Mouse (Mus musculus) monocyte, adult 5-6 weeks (primary cell): ENCODE measurements around the gene Itpr2. TPM values are rescaled to one million over a fixed set of nuclear protein-coding genes. Genes with fewer than 3 reads are reported as not detected.

Source experiments
- ATAC-seq: fragments of 153-309, 156-312 bp; replicated peaks from 2 replicates; pipeline ENCODE4 v1.8.0; 2017; ENCODE audit warnings: mild to moderate bottlenecking; ENCODE audit not compliant: low TSS enrichment, insufficient number of reproducible peaks, severe bottlenecking, poor library complexity, low FRiP score
- total RNA-seq: library from RNA; stranded (forward); fragments of 200-1000, 200-491, 200-594 nt; gene quantifications from 3 replicates; pipeline ENCODE4 v1.2.3, GENCODE M21; 2017

Gene Itpr2
- total RNA-seq, 1 experiment from 2014 or later: 45.7 TPM

DNA sequence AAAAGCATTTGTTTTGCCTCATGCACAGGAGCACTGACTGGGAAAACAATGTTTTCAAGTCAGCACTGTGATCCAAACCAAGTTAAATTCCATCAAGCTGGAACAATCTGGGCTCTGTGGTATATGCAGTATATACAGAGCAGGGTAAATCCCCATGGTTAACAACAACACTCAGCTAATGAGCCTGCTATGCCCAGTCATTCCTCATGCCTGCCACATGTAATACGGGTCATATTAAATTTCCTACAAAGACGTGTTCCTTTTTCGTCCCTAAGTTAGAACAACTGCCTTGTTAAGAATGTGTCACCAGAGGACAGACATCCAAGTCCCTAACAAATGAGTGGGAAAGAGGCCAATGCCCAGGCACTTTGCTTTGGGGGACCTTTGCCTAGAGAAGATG is 199.9 kb downstream of the Itpr2 start:
- ATAC-seq: no peak

DNA sequence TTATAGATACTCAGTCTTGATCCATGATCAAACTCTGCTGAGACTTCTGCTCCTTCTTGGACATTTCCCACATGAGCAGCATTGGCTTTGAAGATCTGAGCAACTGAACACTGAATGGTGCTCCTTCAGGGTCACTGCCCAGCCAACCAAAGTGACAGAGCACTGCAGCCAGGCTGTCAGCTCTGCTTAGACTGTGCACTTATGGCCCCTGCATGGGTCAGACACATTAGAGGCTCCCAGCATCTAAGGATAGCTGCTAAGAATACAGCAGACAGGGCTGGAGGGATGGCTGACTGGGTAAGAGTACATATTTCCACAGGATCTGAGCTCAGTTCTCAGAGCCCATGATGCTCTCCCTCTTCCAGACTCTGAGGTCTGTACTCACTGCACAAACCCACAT is 201.1 kb downstream of the Itpr2 start:
- no peak for ATAC-seq

DNA sequence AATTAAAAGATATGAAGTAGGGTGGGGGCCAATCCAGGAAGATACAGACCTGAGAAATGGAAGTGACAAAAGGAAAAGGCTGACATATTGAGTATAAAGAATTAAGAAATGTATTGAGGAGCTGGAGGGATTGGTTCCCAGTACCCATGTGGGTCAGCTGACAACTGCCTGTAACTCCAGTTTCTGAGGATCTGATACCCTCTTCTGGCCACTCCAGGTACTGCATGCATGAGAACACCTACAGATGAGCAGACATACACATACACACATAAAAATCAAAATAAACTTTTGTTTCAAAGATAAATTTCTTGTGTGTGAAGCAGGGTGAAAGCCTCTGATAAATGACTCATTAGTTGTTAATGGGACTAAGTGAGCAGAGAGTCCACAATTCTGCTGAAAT is 203.3 kb downstream of the Itpr2 start:
- no peak for ATAC-seq

DNA sequence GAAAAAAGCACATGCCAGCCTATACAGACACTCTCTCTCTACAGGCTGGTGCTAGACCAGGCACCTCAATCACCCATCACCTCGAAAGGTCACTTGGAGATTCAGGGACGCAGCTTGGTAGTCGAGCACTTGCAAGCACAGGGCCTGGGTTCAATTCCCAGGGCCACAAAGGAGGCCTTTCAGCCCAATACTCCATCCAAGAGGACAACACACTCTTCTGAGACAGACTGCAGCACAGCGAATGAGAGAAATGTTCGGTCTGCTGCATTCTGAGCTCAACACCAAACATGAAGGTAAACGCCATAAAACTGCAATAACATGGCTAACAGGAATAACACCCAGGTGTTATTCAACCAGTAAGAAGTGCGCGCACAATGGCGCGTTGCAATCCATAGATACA is 211.0 kb downstream of the Itpr2 start:
- ATAC-seq: no peak

DNA sequence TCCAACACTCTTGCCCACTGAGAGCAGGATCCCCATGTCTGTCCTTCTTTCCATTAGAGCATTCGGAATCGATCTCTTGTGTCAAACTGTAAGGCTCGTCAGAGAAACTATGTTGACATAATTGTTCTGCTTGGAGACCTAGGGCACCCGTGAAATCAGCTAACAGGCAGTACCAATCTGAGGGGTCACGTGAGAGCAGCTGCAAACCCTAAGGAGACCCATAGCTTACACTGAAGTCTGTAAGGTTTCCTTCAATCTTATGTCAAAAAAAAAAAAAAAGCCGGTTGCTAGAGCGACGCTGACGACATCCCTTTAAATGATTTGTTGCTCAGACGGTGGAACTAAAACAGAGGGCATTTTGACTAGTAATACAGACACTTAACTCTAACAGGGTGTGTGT is 212.2 kb downstream of the Itpr2 start:
- ATAC-seq: no peak

DNA sequence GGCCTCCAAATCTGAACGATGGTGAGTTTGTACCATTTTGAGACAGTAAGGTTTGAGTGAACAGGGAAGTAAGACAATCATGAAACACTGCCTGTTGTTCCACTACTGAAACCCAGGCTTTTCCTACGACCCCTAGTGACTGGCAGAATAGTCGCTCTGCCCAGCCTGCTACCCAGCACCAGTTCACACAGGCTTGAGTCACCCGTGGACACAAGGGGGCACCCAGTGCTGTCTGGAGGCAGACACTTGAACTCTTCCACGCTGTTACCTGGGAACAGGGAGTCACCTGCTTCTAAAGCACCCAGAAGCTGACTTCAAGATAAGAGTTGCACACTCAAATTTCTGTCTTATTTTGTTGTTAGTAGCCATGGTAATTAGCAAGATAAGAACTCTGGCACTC is 213.8 kb downstream of the Itpr2 start:
- ATAC-seq: no peak

DNA sequence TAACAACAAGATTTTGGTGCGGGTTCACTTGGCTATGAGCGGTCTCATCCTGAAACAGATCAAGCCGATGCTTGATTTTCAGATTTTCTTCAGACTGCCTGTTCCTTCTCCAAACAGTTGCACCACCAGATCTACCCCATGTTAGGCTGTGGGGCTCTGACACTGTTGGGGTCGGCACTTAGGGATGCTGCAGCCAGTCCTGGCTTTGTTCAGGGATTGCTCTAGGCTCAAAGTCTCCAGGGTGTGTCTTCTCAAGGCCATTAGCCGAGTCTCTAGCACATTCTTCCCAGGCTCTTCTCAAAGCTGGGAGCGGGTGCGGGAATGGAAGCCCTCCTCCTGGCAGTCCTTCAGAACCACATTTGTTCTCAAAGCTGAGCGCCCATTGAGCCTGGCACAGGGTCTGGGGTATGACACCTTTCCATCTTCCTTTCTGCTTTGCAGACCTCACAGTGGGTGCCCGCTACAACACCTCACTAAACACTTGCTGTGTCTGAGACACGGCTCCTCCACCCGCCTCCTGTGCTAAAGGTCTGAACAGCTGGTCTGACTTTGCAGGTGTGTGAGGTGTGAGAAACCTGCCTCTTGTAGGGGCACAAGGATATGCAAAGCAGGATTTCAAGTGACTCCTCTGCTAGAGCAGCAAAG is 217.0 kb downstream of the Itpr2 start:
- no peak for ATAC-seq

DNA sequence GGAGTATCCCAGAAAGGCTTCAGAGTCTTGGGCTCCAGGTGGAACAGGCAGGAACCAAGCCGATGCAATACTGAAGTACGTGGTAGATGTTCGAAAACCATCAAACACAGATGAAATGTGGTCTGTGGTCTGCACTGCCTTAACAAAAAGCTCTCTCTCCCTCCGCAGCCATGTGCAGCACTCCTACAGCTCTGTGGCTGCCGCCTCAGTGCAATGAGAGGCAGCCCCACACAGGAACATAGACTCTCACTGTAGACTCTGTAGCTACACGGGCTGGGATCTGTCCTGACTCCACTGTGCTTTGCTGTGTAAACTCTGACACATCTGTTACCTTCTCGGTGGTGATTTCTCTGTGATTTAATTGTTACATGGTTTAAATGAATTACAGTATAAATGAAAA is 218.0 kb downstream of the Itpr2 start:
- ATAC-seq: no peak

DNA sequence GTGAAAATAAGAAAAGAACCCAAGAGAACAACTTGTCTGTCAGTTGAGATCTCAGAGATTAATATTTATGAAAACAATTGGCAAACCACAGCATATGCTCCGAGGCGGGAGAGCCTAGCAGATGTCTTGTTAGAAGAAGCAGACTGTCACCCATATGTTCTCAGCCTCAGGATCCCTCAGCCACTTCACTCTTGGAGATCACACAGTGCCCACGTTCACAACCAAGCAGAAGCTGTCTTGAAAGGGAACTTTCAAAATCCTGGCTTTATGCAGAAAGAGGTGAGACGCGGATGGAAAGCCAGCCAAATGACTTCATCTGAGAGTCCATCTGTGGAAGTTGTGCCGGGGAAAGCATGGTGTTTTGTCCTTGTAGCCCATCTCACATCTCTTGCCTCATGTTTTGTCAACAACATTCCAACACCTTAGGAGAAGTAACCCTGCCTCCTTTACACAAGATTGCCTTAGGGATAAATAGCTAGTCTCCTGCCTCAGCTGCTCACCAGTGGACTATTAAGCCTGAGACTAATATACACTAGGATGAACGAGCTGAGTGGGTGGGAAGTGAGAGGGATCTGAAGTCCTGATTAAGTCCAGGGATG is 219.9 kb downstream of the Itpr2 start:
- ATAC-seq: no peak

DNA sequence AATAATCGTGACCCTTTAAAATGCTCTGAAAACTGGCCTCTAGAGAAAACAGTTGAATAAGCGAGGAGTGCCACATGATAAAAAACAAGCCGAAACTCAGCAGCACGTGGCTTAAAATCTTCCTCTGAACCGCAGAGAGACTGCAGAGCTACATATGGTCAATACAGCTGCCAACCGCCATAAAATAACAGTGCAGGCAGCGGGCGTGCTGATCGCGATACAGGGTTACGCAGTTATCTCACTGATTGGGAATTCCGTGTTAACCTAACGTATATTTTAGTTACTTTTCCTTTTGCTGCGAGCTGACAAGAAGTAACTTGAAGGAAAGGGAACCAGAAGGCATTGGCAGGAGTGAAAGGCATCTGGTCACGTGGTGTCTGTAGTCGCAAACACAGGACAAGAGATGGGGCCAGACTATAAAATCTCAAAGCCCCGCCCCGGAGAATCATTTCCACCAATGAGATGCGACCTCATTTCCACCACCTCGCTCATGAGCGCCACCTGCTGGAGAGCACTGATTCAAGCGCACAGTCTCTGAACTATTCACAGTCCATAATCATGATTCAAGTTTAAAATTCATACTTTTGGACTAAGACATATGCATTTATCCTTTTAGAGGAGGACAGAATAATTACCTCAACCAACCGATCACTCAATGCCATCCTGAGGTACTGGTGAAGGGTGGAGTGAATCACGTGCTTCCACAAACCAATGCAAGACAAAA is 220.7 kb downstream of the Itpr2 start:
- ATAC-seq: no peak

DNA sequence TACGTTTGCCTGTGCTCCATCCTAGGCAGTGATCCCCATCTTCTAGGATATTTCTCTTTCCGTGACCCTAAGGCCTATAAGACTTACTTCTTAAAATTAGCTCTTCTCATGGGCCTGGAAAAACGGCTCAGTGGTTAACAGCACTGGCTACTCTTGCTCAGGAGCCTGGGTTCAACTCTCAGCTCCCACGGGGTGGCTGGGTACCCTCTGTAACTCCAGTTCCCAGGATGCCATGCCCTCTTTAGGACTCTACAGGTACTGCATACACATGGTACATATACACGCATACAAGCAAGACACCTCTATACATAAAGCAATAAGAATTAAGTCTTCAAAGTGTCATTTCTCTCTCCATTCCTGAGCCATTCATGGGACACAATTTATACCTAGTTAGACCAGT is 228.8 kb downstream of the Itpr2 start:
- no peak for ATAC-seq

DNA sequence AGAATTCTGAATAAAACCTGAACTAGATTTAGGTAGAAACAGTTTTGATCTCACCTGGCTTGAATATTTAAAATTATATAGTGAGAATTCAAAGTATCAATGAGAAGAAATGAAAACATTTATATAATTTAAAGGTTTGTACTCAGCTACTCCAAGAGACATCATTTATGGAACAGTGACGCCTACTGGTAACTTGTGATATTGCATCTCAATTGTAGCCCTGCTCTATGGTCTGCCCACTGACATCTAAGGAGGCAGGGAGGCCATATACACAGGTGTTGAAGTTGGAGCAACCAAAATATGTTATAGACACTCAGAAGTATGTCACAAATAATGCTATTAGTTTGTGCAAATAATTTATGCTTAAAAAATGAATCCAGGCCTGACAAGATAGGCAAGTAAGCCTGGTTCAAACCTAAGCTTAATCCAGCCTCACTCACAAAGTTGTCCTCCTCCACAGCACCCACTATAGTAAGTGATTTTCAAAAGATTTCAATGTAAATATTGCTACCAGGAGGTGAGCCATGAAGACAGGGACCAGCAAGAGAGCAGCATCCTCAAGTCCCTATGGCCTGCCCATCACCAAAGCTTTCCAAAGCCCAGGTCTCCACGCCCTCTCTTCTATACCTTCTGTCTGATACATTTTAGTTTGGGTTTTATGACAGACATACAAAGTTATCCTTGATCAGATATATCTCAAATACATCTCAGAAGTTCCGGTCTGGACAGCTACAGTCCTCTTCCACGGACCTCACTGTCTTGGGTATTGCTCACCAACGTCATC is 229.6 kb downstream of the Itpr2 start:
- ATAC-seq: 0 out of 2 replicates have a peak, but pooled peaks have one; percentile 53

DNA sequence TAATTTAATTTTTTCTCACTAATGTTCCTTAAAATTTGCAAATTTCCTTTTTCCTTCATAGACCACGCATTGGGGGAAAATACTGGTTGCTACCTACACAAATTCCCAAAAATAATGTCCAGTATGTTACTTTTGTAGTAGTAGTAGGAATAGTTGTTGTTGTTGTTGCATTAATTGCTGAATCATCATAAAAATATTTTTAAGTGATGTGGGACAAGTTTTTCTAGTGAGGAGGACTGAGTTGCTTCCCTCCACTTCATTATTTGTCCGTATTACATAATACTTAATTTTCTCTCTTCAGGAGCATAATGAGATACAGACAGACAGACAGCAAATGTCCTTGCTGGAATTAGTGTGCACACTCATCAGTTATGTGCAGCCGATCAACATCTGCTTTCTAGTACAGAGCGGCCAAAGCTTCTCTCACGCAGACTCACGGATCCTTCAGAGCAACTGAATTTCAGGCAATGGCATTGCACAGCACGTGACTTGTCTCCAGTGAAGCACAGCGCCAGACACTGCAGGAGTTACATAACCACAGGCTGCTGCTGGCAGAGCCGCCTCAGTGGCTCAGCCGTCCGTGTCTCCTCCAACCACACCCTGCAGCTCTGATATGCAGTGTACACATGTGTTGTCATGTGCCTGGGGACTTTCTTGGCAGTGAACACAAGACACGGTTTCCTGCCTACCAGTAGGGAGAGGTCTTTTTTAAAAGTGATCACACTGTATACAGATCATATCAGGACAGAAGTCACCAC is 231.1 kb downstream of the Itpr2 start:
- ATAC-seq: peak; percentile 82

DNA sequence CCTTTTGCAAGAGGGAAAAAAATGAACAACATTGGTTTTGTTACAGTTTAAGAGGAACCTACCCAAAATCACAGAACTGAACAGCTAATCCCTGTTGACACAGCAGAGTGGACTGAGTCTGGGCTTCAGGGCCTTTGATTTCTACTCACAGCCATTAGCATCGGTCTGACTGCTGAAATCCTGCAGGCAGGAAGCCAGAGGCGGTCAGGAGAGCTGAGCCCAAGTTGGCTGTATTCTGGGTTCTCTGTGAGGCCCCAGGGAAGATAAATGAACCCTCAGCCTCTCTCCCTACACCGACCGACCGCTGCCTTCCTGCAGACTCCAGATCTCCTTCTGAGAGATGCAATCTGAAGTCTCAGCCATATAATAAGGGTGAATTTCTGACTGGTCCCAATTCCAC is 231.9 kb downstream of the Itpr2 start:
- no peak for ATAC-seq

DNA sequence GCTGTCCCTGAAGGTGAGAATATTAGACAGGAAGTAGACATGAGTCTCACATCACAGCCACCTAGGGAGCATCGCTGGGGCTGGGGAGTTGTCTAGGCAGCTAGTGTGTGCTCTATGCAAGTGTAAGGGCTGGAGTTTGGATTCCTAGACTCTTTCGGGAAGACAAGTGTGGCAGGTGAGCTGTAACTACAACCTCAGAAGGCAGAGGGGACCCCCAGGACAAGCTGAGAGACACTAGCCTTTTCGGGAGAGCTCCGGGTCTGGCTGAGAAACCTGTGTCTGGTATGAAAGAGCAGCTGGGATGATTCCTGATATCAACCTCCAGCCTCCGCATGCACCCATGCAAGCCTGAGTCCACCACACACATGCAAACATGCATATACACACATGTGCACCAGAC is 232.7 kb downstream of the Itpr2 start:
- no peak for ATAC-seq

DNA sequence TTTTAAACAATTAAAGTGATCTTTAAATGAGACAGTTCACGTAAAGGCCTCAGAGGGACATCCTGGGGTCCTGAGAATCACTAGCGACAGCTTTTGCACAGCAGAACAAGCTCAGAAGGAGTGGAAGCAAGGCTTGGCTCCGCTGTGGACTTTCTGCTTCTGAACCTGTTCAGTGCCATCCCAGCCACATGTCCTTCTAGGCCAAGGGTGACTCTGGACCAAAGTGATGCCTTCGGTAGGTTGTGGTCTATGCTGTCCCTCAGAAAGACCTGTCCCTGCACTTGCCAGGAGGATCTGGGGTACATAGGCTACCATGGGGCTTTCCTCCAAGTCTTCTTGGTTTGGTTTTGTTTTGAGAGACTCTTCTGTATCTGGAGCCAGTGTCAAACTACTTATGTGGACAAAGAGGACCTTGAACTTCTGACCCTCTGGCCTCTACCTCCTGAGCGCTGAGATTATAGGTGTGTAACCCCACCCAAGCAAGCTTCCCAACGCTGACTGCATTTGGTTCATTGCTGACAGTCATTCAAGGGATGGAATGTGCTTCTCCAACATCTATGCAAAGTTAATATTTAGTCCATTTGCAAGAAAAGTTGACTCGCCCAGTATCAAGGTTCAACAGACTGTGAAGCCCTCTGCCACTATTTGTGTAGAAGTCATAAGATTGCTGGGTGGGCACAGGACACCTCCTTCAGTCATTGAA is 241.2 kb downstream of the Itpr2 start:
- no peak for ATAC-seq

DNA sequence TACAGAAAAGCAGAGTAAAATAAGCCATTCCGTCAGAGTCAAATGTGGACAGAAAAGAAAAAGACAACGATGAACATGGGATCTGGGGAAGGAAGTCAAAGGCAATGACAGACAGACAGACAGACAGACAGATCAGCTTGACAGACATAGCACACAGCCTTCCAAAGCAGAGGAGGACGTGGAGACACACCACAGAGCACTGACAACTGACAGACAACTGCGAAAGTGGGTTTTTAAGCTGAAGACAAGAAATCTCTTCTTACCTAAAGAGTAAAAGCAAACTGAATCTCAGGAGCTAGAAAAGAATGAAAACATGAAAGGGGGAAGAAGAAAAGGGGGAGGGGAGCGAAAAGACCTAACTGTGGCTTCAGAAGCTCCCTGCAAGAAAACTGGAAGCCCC is 243.3 kb downstream of the Itpr2 start:
- no peak for ATAC-seq

DNA sequence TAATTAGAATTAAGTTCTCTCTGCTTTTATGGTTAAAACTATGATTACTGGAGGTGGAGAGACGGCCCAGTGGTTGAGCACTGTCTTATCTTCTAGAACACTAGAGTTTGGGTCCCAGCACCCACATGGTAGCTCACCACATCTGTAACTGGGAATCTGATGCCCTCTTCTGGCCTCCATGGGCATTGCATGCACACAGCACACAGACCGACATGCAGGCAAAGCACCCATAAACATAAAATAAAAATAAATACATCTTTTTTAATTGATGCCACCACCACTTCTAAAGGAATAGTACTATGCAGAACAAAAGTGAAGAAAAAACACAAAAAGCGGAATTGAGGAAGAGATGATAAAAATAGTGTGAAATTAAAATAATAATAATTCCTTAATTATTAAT is 243.8 kb downstream of the Itpr2 start:
- ATAC-seq: no peak
